Mouse (Mus musculus) bone marrow macrophage, adult 2 months (primary cell): ENCODE measurements at regions not wholly inside any gene's neighbourhood (a gene's known extent, or its start where the extent isn't known, plus 50 kb on each side); places are given as distances from the start of the nearest gene placed in this dataset.

Experiments
- CTCF ChIP-seq: IDR thresholded peaks from 2 replicates; pipeline ENCODE4 v1.5.1; 2012; ENCODE audit warnings: low read depth, mild to moderate bottlenecking, low read length, moderate library complexity
- POLR2A ChIP-seq: IDR thresholded peaks from 2 replicates; pipeline ENCODE4 v1.6.1; 2012; ENCODE audit warnings: mild to moderate bottlenecking, low read depth, low read length, borderline replicate concordance

- TF ChIP-seq CTCF (no peak), POLR2A (no peak)
Measured at GRCm38 (mm10) chr16:78229013-78229412, 72.3 kb upstream of the Cxadr start.
